Mouse (Mus musculus): ENCODE results near the gene Olfr221. TPM values are rescaled to one million over a fixed set of nuclear protein-coding genes. Genes with fewer than 3 reads are reported as not detected.
"Not testable (repeated sequence)": the region's sequence is repeated elsewhere in the genome, so short reads cannot be mapped to it uniquely, and the experiment has no call there.

Olfr221 gene
- polyA plus RNA-seq (2012; ENCODE audit: insufficient read depth, insufficient read length, low replicate concordance, missing spikeins), result not detected in 2 replicates

DNA sequence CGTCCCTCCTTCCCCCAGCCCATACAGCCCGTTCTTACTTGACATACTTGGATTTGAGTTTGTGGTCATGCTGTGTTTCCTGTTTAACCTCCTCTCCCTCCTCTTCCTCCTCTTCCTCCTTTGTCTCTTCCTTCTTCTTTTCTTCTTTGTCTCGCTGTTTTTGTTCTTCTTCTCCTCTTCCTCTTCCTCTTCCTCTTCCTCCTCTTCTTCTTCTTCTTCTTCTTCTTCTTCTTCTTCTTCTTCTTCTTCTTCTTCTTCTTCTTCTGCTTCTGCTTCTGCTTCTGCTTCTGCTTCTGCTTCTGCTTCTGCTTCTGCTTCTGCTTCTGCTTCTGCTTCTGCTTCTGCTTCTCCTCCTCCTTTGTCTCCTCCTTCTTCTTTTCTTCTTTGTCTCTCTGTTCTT is at the start of gene Olfr221:
Gene Olfr221 (minus strand): TSS at position 101 of the 400 bp plus-strand sequence.
- H3K27ac ChIP-seq (ENCODE audit: insufficient read depth, low read depth, low read length); H3K4me1 ChIP-seq (ENCODE audit: control insufficient read depth, insufficient read depth, low read length); H3K4me3 ChIP-seq (ENCODE audit: insufficient read depth, low read depth, low read length): not testable (repeated sequence)
- 70% methylated on average over 3 of the region's 3 CpGs for whole genome bisulfite sequencing

GRCm38 (mm10) chr14:52083083-52083482 is 40.8 kb upstream of the Olfr221 start:
- H3K27ac ChIP-seq (ENCODE audit: insufficient read depth, low read depth, low read length), result no peak overlapping the region
- H3K4me1 ChIP-seq (ENCODE audit: control insufficient read depth, insufficient read depth, low read length), result no peaks in the 10 kb centered on the region
- H3K4me3 ChIP-seq (ENCODE audit: insufficient read depth, low read depth, low read length), result no peak overlapping the region
- TF ChIP-seq POLR2A (IDR thresholded peaks at IDR 0.05; ENCODE audit: insufficient read depth, low read depth, low read length) (no peak), CTCF (IDR thresholded peaks at IDR 0.05; ENCODE audit: insufficient read depth, low read depth, low read length) (no peak)

GRCm38 (mm10) chr14:52071599-52072137 is 29.4 kb upstream of the Olfr221 start:
- Histone ChIP-seq H3K4me3 (ENCODE audit: insufficient read depth, low read depth, low read length) (no peak overlapping the region), H3K27ac (ENCODE audit: insufficient read depth, low read depth, low read length) (no peak overlapping the region), H3K4me1 (ENCODE audit: control insufficient read depth, insufficient read depth, low read length) (no peaks in the 10 kb centered on the region)
- TF ChIP-seq CTCF (IDR thresholded peaks at IDR 0.05; ENCODE audit: insufficient read depth, low read depth, low read length) (no peak), POLR2A (IDR thresholded peaks at IDR 0.05; ENCODE audit: insufficient read depth, low read depth, low read length) (no peak)
- 94% methylated on average over 15 of the region's 15 CpGs for WGBS

DNA sequence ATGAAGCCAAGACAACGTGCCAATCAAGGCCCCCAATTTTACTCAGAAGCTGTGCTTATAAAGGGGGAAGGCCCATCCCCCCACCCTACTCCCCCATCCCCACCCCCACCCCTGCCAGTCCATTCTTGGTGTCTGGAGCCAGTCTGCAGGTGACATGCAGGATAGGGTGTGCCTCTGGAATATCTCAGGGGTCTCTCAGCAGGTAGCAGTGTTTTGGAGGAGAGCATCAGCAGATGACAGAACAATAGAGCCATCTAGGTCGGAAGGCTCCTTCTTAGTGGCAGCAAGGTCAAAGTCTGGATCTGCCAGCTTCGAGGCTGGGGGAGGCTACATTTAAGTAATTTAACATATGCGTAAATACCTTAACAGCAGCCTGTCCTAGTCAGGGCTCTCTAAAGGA is 23.9 kb upstream of the Olfr221 start:
- 63% methylated on average over 4 of the region's 4 CpGs for WGBS
- TF ChIP-seq CTCF (IDR thresholded peaks at IDR 0.05; ENCODE audit: insufficient read depth, low read depth, low read length), result no peak
- TF ChIP-seq POLR2A (IDR thresholded peaks at IDR 0.05; ENCODE audit: insufficient read depth, low read depth, low read length), result no peak
- no peak overlapping the region for H3K4me3 ChIP-seq (ENCODE audit: insufficient read depth, low read depth, low read length)
- H3K4me1 ChIP-seq (ENCODE audit: control insufficient read depth, insufficient read depth, low read length), result no peaks in the 10 kb centered on the region
- no peak overlapping the region for H3K27ac ChIP-seq (ENCODE audit: insufficient read depth, low read depth, low read length)

DNA sequence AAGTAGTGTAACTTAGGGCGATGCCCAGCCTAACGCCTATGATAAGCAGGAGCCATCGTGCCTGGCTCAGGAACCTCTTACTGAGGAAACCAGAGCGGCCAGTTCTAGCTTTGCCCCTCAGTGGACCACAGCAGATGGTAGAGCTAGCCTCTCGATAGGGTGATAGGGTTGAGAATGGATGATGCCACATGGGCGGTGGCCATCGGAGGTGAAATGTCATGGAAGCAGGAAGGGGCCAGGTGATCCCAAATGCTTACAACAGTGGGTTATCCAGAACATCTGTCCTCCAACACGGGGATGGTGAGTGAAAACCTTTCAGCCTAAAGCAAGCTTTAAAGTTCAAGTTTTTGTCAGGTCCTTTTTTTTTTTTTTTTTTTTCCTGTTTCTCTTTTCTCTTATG is 19.5 kb upstream of the Olfr221 start:
- H3K4me3 ChIP-seq (ENCODE audit: insufficient read depth, low read depth, low read length), result no peak overlapping the region
- H3K27ac ChIP-seq (ENCODE audit: insufficient read depth, low read depth, low read length), result no peak overlapping the region
- TF ChIP-seq POLR2A (IDR thresholded peaks at IDR 0.05; ENCODE audit: insufficient read depth, low read depth, low read length) (no peak), CTCF (IDR thresholded peaks at IDR 0.05; ENCODE audit: insufficient read depth, low read depth, low read length) (no peak)
- 90% methylated on average over 8 of the region's 8 CpGs for WGBS
- H3K4me1 ChIP-seq (ENCODE audit: control insufficient read depth, insufficient read depth, low read length), result no peaks in the 10 kb centered on the region

- no peaks in the 10 kb centered on the region for H3K4me1 ChIP-seq (ENCODE audit: control insufficient read depth, insufficient read depth, low read length)
Measured at GRCm38 (mm10) chr14:52060800-52061199, 18.5 kb upstream of the Olfr221 start.

GRCm38 (mm10) chr14:52059982-52060381 is 17.7 kb upstream of the Olfr221 start:
- no peak overlapping the region for H3K27ac ChIP-seq (ENCODE audit: insufficient read depth, low read depth, low read length)
- 64% methylated on average over 4 of the region's 4 CpGs for WGBS
- TF ChIP-seq CTCF (IDR thresholded peaks at IDR 0.05; ENCODE audit: insufficient read depth, low read depth, low read length) (no peak), POLR2A (IDR thresholded peaks at IDR 0.05; ENCODE audit: insufficient read depth, low read depth, low read length) (no peak)
- no peaks in the 10 kb centered on the region for H3K4me1 ChIP-seq (ENCODE audit: control insufficient read depth, insufficient read depth, low read length)
- H3K4me3 ChIP-seq (ENCODE audit: insufficient read depth, low read depth, low read length), result no peak overlapping the region

More at GRCm38 (mm10) chr14:52060800-52061199, 18.5 kb upstream of the Olfr221 start:
- H3K27ac ChIP-seq (ENCODE audit: insufficient read depth, low read depth, low read length), result no peak overlapping the region
- 81% methylated on average over 1 of the region's 1 CpGs for WGBS
- no peak for TF ChIP-seq POLR2A (IDR thresholded peaks at IDR 0.05; ENCODE audit: insufficient read depth, low read depth, low read length)
- no peak overlapping the region for H3K4me3 ChIP-seq (ENCODE audit: insufficient read depth, low read depth, low read length)

DNA sequence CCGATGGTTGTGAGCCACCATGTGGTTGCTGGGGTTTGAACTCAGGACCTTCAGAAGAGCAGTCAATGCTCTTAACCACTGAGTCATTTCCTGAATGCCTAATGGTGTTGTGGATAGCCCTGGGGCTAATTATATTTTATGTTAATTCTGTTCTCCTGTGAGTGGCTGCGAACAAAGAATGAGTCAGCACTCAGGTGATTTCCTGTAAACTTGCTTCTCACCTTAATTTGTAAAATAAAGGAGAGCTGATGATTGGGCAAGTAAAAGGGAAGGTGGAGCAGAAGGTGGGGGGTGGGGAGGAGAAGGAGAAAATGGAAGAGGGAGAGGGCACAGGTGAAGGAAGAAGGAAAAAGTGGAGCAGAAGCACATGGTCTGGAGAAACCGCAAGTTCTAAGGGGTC is 10.5 kb upstream of the Olfr221 start:
- H3K4me3 ChIP-seq (ENCODE audit: insufficient read depth, low read depth, low read length); H3K4me1 ChIP-seq (ENCODE audit: control insufficient read depth, insufficient read depth, low read length); H3K27ac ChIP-seq (ENCODE audit: insufficient read depth, low read depth, low read length): not testable (repeated sequence)
- 84% methylated on average over 3 of the region's 3 CpGs for WGBS

DNA sequence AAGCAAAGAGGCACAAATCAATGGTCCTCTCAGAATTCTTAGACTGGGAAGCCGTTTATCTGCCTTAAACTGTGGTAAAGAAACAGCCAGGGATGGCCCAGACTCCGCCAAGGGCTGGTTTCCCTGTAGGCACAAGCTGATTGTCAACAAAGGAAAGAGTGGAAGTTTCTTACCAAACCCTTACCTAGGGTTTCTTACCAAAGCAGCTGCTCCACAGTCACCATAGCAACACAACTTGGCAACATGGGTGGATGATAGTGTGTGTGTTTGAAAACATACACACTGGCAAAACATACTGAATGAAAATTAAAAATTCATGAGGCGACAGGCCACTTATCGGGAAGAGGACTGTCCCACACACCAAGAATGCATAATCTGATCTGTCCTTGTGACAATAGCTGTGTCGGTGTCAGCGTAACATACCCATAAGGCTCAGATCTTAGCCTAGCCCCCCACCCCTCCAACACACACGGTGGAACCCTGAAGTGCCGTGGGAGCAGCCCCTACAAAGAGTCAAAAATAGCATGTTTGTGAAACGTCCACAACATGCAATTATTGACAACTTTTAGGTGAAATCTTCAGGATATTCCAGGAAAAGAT is 3.8 kb upstream of the Olfr221 start:
- TF ChIP-seq CTCF (IDR thresholded peaks at IDR 0.05; ENCODE audit: insufficient read depth, low read depth, low read length), result no peak
- no peak for TF ChIP-seq POLR2A (IDR thresholded peaks at IDR 0.05; ENCODE audit: insufficient read depth, low read depth, low read length)
- H3K4me1 ChIP-seq (ENCODE audit: control insufficient read depth, insufficient read depth, low read length), result peaks cover 8% of the 10 kb centered on the region
- H3K27ac ChIP-seq (ENCODE audit: insufficient read depth, low read depth, low read length), result no peak overlapping the region
- WGBS, result 44% methylated on average over 9 of the region's 9 CpGs
- H3K4me3 ChIP-seq (ENCODE audit: insufficient read depth, low read depth, low read length), result no peak overlapping the region

All from olfactory bulb, adult 2 months (tissue).